Mouse (Mus musculus) megakaryocyte-erythroid progenitor cell, adult 5 weeks (primary cell): ENCODE data around the gene Gbp7. TPM values are rescaled to one million over a fixed set of nuclear protein-coding genes. Genes with fewer than 3 reads are reported as not detected.

ENCODE experiments used
- polyA plus RNA-seq: library from polyadenylated mRNA; stranded (reverse); fragments of >175 nt; gene quantifications from 2 replicates; pipeline ENCODE4 v1.2.3, GENCODE M21; 2012

The Gbp7 gene
- 1.7 and 2.0 TPM in 2 replicates for polyA plus RNA-seq

GRCm38 (mm10) chr3:142530087-142530953, at the start of gene Gbp7:
Gene Gbp7, plus strand, starts transcription at chr3:142530342.

GRCm38 (mm10) chr3:142493536-142494061, 36.5 kb upstream of the Gbp7 start, which contains the start of gene Gbp5:
Gene Gbp5, plus strand, starts transcription at chr3:142493978.

GRCm38 (mm10) chr3:142559632-142560228, 29.6 kb downstream of the Gbp7 start, which contains the start of gene Gbp3:
Gene Gbp3, plus strand, starts transcription at chr3:142560026.

GRCm38 (mm10) chr3:142594547-142594946, 64.4 kb downstream of the Gbp7 start, which contains the start of gene Gbp2b:
Gene Gbp2b, plus strand, starts transcription at chr3:142594847.

Other genes starting within 250 kb of the Gbp7 start
- gene Pdlim5, start 134.6 kb upstream of the Gbp7 start, polyA plus RNA-seq, result 12.2 and 13.0 TPM in 2 replicates
- 1.1 and 1.5 TPM in 2 replicates for gene Gbp5, start 36.4 kb upstream of the Gbp7 start, polyA plus RNA-seq
- 2.8 and 3.7 TPM in 2 replicates for gene Gbp3, start 29.7 kb downstream of the Gbp7 start, polyA plus RNA-seq
- gene Gbp2b, start 64.5 kb downstream of the Gbp7 start, polyA plus RNA-seq, result not detected in 2 replicates
- gene Gbp2, start 90.3 kb downstream of the Gbp7 start, polyA plus RNA-seq, result 0.76 and 0.93 TPM in 2 replicates
- gene Kyat3, start 170.7 kb downstream of the Gbp7 start, polyA plus RNA-seq, result 5.0 and 6.0 TPM in 2 replicates
- 3.9 and 4.8 TPM in 2 replicates for gene Gtf2b, start 234.7 kb downstream of the Gbp7 start, polyA plus RNA-seq